Mouse (Mus musculus) megakaryocyte progenitor cell, adult 5-6 weeks (primary cell): Measurements from ENCODE around the gene Lrrc4c. TPM values are rescaled to one million over a fixed set of nuclear protein-coding genes. Genes with fewer than 3 reads are reported as not detected.

Source experiments
- ATAC-seq: replicated peaks from 2 replicates; pipeline ENCODE4 v1.8.0; 2016; ENCODE audit warnings: mild to moderate bottlenecking, moderate TSS enrichment, inconsistent platforms; ENCODE audit not compliant: poor library complexity
- total RNA-seq, 2 experiments: library from RNA; stranded (forward) in 1 of 2; stranded (reverse) in 1 of 2; fragments of 157-497, 149-512 nt in 1 of 2; fragments of 200-1000 nt in 1 of 2; gene quantifications; 2 replicates each; pipeline versions ENCODE4 v1.2.3 to v1.2.4; 2015 to 2017

The Lrrc4c gene
- total RNA-seq, 2 experiments from 2014 or later, result not detected

DNA sequence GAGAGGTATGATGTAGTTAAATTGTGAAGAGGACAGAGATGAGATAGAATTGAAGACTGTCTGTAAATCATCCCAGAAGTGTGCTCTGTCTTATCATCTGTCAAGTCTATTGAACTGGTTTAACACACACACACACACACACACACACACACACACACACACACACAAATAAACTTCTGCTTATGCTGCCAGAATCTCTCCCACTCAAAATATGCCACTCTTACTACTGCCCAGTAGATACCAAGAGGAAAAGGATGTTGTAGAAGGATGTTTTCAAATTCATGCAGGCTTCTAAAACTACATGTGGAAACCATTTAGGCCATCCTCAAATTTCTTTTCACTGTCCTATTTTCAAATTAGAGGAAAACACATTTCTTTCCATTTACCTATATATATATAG is 1257.0 kb downstream of the Lrrc4c start:
- ATAC-seq, result no peak

GRCm38 (mm10) chr2:97581132-97581531 is 1263.2 kb downstream of the Lrrc4c start:
- no peak for ATAC-seq

DNA sequence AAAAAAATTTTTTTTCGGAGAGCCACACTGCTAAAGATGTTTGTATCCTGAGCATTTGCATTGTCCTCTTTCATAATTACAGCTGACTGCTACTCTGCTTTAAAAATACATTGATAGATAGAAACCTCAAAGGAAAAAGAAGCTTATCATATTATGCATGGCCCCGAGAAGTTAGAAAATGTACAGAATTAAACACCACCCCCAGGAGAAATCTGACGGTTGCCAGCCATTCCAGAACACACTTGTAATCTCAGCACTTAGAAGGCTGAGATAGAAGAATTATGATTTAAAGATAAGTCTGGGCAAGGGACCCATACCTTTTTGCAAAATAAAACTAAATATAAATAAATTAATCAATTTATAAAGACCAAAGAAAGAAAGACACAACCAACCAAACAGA is 1268.4 kb downstream of the Lrrc4c start:
- ATAC-seq, result no peak

DNA sequence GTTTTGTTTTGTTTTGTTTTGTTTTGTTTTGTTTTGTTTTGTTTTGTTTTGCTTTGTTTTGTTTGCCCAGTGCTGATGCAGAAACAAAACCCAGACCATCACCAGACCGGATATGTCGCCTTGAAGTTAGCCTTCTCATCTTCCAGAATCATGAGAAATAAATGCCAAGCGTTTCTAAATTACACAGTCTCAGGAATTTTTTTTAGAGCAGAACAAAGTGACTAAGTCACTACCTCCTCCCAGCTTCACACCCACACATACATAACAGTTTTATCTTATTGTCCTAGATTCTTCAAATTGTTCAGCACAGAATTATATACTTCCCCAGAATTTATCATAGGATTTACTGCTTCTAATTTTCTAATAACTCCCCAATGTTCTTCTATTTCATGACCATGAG is 1272.6 kb downstream of the Lrrc4c start:
- ATAC-seq, result no peak

DNA sequence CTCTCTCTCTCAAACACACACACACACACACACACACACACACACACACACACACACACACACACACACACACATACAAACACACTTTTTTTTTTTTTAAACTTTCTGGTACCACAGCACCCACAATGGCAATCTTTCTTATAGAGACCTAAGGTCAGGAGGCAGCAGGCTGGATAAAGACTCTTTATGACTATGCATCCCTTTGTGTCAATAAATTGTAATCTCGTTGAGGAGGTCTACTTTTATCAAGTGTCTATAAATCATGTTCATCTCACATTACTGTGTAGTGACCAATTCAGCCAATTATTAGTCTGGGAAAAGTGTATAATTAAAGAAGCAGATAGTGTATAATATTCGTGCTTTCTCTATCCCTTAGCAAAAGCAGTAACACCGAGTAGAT is 1286.2 kb downstream of the Lrrc4c start:
- no peak for ATAC-seq

DNA sequence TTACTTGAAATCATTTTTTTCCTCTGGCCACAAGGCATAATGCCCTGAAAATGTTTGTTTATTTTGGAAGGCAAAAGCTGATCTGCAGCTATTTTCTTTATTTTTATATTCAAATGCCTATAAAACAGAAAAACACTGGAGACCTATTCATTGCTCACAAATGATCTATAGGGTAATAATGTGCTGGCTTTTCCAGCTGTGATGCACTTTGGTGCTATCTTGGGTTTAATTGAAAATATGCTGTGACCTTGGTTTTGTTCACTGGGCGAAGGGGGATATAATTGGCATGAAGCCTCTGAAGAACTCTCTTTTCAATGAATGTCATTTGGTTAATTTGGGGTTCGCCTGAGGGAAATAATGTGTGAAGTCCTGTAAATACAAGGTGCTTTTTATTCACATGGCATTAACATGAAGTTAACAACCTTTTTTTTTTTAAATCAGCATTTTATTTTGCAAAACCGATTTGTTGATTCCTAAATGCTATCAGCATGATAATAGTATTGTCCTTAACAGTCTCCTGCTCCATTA is 1286.8 kb downstream of the Lrrc4c start:
- ATAC-seq, result no peak

- no peak for ATAC-seq
These were observed 1291.5 kb downstream of the Lrrc4c start for GRCm38 (mm10) chr2:97609436-97609835.

DNA sequence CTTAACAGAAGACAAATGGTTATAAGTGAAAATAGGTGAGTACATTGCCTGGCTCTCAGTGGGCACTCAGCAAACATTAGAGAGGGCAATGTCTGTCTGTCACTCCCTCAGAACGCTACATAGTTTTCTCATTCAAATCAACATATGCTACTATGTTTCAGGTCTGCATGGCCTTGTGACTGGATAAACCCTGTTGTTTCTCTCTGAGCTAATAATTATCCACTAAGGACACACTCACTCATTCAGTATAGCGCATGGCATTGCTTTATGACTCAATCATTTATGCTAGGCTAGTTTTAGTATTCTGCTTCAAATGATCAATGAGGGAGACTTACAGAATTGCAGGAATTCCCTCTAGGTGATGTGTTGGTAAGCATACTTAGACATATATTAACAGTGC is 1292.6 kb downstream of the Lrrc4c start:
- no peak for ATAC-seq

- ATAC-seq, result no peak
These were observed 1296.8 kb downstream of the Lrrc4c start for GRCm38 (mm10) chr2:97614724-97615123.

GRCm38 (mm10) chr2:97618589-97618988 is 1300.6 kb downstream of the Lrrc4c start:
- no peak for ATAC-seq

DNA sequence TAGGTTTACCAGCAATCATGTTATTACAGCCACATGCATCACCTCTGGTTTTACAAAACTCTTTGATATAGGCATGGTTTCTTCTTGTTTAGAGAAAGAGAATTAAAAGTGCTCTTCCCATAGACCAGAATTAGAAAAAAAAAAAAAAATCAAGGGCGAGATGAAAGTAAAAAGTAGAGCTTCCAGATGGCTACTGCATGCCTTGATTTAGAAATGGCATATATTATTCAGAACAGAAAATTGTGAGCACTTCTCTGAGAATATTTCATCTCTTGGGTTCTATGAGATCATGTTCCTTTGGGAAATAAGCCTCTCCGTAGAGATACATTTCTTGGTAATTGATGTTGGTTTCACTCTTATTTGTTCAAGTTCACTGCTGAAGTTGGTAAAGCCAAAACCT is 1322.0 kb downstream of the Lrrc4c start:
- ATAC-seq, result no peak

- ATAC-seq, result no peak
These were observed 1323.7 kb downstream of the Lrrc4c start for GRCm38 (mm10) chr2:97641661-97642060.

- ATAC-seq, result no peak
These were observed 1334.7 kb downstream of the Lrrc4c start for GRCm38 (mm10) chr2:97652711-97653110.
